Mouse (Mus musculus): Measurements from ENCODE around the gene Rps25.

- no peak for TF ChIP-seq CTCF (IDR thresholded peaks at IDR 0.05; ENCODE audit: extremely low read depth, insufficient read depth, insufficient read length, insufficient replicate concordance)
- TF ChIP-seq POLR2A (IDR thresholded peaks at IDR 0.05; ENCODE audit: low read depth, low read length): no peak
These were observed 33.6 kb upstream of the Rps25 start for GRCm38 (mm10) chr9:44373386-44373785.

Data from spleen, adult 2 months (tissue).